Mouse (Mus musculus) brain, adult 2 months (tissue): Measurements from ENCODE around the gene Ltbp3.

ENCODE experiments used
- DNase-seq: peaks from one replicate; pipeline ENCODE4 v3.0.0; 2011; ENCODE audit warnings: low read depth, low spot score

Gene Ltbp3

DNA sequence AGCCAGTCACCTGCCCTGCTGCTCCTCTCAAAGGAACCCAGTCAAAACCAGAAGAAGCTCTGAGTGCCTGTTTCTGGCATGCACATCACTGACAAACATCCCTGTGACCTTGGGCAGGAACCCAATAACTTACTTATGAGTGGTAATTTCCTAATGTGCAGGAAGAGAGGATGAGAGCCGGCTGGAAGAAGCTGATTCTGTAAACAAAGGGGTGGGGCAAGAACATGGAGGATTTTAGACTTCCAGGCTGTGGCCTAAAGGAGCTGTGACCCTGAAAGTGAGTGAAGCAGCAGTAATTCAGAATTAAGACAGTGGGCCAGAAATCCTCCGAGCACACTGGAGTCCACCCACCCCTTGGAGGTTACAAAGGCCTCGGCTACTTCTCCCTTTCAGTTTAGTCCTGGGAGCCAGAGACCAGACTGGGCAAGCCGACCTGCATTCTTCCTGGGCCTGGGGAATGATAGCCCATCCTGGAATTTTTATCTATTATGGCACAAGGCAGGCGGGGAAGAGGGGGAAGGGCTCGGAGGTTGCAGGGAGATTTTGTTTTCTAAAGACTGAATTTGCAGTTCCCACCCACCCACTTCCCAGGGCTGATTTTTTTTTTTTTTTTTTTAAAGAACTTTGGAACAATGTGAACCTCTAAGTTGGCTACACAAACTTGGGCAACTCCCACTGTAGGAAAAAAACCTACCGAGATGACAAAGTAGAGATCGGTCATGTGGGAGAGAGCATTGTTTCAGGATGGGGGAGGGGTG lies 65.5 kb downstream of the Ltbp3 start:
- peak; percentile 70 for DNase-seq

DNA sequence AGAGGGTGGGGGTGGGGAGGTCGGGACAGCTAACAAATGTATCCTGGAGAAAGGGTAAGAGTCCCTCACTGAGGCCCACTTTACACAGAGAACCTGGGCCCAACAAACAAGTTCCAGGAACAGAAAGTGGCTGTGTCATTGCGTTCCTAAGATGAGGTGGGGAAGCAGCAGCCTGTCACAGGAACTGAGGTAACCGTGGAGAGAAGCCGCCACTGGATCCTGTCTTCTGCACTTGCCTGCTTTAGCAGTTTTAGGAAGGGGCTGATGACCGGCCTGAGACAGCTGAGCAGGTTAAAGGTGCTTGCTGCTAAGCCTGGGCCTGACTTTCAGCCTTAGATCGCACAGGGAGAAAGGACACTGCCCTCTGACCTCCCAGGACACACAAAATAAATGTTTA lies 66.1 kb downstream of the Ltbp3 start:
- DNase-seq = no peak

DNA sequence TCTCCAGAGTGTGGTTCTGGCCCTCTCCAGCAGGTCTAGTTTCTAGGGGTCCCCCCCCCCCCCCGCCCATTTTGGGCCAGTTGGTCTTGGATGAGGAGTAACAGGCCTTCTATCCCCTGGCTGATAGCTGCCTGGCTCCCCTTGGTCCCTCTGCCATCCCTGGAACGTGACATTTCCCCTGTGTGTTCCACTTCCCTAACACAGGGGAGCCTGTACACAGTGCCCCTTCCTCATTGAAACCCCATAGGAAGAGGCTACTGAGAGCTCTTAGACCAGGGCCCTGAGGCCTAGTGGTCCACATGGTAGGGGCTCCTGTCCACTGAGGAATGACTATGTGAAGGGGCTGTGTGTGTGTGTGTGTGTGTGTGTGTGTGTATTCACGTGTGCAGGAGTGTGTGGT lies 67.0 kb downstream of the Ltbp3 start:
- no peak for DNase-seq
